Mouse (Mus musculus) cortical plate, adult 2 months (tissue): ENCODE data around the gene Ripply2.

Source experiments
- CTCF ChIP-seq: fragments of 200-500 bp; IDR thresholded peaks from 2 replicates; pipeline ENCODE4 v1.5.1; 2011; ENCODE audit warnings: mild to moderate bottlenecking, control low read depth, low read length; ENCODE audit not compliant: insufficient read depth; ENCODE audit errors: extremely low read depth
- POLR2A ChIP-seq: fragments of 200-500 bp; IDR thresholded peaks from 2 replicates; pipeline ENCODE4 v1.6.1; 2011; ENCODE audit warnings: mild to moderate bottlenecking, low read length, control low read depth; ENCODE audit not compliant: insufficient read depth; ENCODE audit errors: extremely low read depth

GRCm38 (mm10) chr9:86999956-87000582 lies 15.3 kb upstream of the Ripply2 start:
- no peak for TF ChIP-seq CTCF
- no peak for TF ChIP-seq POLR2A
